Mouse (Mus musculus): ENCODE data around the gene Shroom1. TPM values are rescaled to one million over a fixed set of nuclear protein-coding genes. Genes with fewer than 3 reads are reported as not detected.

Shroom1 gene
- polyA plus RNA-seq, 1 experiment = 0.82 TPM

- H3K79me3 ChIP-seq (ENCODE audit: low read depth) = peaks cover 15% of the 10 kb centered on the region
- no peak for TF ChIP-seq MYOD1 (IDR thresholded peaks at IDR 0.05; ENCODE audit: control insufficient read depth, insufficient read length, low read depth)
- TF ChIP-seq CTCF (IDR thresholded peaks at IDR 0.05; ENCODE audit: control insufficient read depth, insufficient read depth, insufficient read length) = no peak
- TF ChIP-seq MAX (IDR thresholded peaks at IDR 0.05) = peak; percentile 37
- peak; percentile 62 for TF ChIP-seq CEBPB (IDR thresholded peaks at IDR 0.05; ENCODE audit: low read depth)
- peaks cover 24% of the 10 kb centered on the region for H3K36me3 ChIP-seq (ENCODE audit: control insufficient read depth, insufficient read depth)
- peaks cover 4% of the 10 kb centered on the region for H3K27me3 ChIP-seq (ENCODE audit: control insufficient read depth, insufficient read depth, insufficient read length)
- H3ac ChIP-seq (ENCODE audit: control insufficient read depth, insufficient read length, low read depth) = peak overlapping the region; percentile 99
- H3K4me3 ChIP-seq (ENCODE audit: insufficient read depth, poor library complexity, severe bottlenecking) = peak overlapping the region; percentile 92
- peaks cover 26% of the 10 kb centered on the region for H3K79me2 ChIP-seq (ENCODE audit: control insufficient read depth, insufficient read depth)
These were observed 26.7 kb upstream of the Shroom1 start for GRCm38 (mm10) chr11:53430300-53430669.

DNA sequence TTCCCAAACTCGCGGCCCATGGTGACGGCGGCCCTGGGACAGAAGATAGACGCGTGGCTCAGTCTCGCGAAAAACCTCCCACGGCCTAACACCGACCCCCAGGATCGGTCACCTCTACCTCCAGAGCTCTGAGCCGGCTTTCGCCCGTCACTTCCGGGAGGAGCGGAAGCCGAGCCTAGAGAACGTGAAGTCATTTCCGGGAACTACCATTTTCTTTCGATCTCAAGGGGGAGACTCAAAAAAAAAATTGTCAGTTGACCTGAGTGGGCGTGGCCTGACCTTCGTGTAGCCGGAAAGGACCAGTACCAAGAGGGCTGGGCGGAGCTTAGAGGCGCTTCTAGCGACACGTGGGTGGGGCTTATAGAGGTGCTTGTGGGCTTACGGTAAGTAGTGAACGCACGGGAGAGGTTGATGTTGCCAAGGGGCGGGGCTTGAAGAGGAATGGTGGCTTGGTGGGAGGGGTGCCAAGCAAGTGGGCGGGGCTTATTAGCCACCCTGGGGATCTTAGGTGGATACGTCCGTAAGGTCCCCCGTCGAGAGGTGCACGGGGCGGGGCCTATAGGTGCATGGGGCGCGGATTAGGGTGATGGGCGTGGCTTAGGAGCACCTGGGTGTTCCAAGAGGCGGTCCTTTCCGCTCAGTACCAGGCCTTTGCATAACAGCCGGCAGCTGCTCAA is 26.2 kb upstream of the Shroom1 start, which contains the start of the genes Uqcrq and Gdf9:
TSS of gene Uqcrq (minus strand) at position 162 of the 677 bp plus-strand sequence.
TSS of gene Gdf9 (plus strand) at position 354 of the 677 bp plus-strand sequence.
- peaks cover 24% of the 10 kb centered on the region for H3K36me3 ChIP-seq (ENCODE audit: control insufficient read depth, insufficient read depth)
- H3K79me3 ChIP-seq (ENCODE audit: low read depth) = peaks cover 15% of the 10 kb centered on the region
- H3K4me3 ChIP-seq (ENCODE audit: insufficient read depth, poor library complexity, severe bottlenecking) = peak within 1 kb of the TSS; percentile 92
- H3ac ChIP-seq (ENCODE audit: control insufficient read depth, insufficient read length, low read depth) = peak within 1 kb of the TSS; percentile 99
- TF ChIP-seq USF1 (IDR thresholded peaks at IDR 0.05; ENCODE audit: low read depth) (peak; percentile 62), MAX (IDR thresholded peaks at IDR 0.05) (peak; percentile 19), FOSL1 (IDR thresholded peaks at IDR 0.05; ENCODE audit: insufficient read depth, low read length, poor library complexity, severe bottlenecking) (no peak), MYOG (IDR thresholded peaks at IDR 0.05; ENCODE audit: control insufficient read depth, extremely low read depth, insufficient read length) (no peak)
- H3K79me2 ChIP-seq (ENCODE audit: control insufficient read depth, insufficient read depth) = peaks cover 26% of the 10 kb centered on the region
- H3K27me3 ChIP-seq (ENCODE audit: control insufficient read depth, insufficient read depth, insufficient read length) = peaks cover 5% of the 10 kb centered on the region

- no peak overlapping the region for H3ac ChIP-seq (ENCODE audit: control insufficient read depth, insufficient read length, low read depth)
- H3K4me3 ChIP-seq (ENCODE audit: insufficient read depth, poor library complexity, severe bottlenecking) = peak overlapping the region; percentile 92
- peaks cover 26% of the 10 kb centered on the region for H3K79me2 ChIP-seq (ENCODE audit: control insufficient read depth, insufficient read depth)
- peaks cover 24% of the 10 kb centered on the region for H3K36me3 ChIP-seq (ENCODE audit: control insufficient read depth, insufficient read depth)
- peaks cover 5% of the 10 kb centered on the region for H3K27me3 ChIP-seq (ENCODE audit: control insufficient read depth, insufficient read depth, insufficient read length)
- peaks cover 15% of the 10 kb centered on the region for H3K79me3 ChIP-seq (ENCODE audit: low read depth)
- TF ChIP-seq MYOG (IDR thresholded peaks at IDR 0.05; ENCODE audit: control insufficient read depth, extremely low read depth, insufficient read length) (no peak), MAX (IDR thresholded peaks at IDR 0.05) (no peak), CEBPB (IDR thresholded peaks at IDR 0.05; ENCODE audit: low read depth) (no peak), MYOD1 (IDR thresholded peaks at IDR 0.05; ENCODE audit: control insufficient read depth, insufficient read length, low read depth) (no peak), USF1 (IDR thresholded peaks at IDR 0.05; ENCODE audit: low read depth) (no peak), CTCF (IDR thresholded peaks at IDR 0.05; ENCODE audit: control insufficient read depth, insufficient read depth, insufficient read length) (no peak), FOSL1 (IDR thresholded peaks at IDR 0.05; ENCODE audit: insufficient read depth, low read length, poor library complexity, severe bottlenecking) (no peak)
These were observed 25.5 kb upstream of the Shroom1 start for GRCm38 (mm10) chr11:53431347-53432056.

DNA sequence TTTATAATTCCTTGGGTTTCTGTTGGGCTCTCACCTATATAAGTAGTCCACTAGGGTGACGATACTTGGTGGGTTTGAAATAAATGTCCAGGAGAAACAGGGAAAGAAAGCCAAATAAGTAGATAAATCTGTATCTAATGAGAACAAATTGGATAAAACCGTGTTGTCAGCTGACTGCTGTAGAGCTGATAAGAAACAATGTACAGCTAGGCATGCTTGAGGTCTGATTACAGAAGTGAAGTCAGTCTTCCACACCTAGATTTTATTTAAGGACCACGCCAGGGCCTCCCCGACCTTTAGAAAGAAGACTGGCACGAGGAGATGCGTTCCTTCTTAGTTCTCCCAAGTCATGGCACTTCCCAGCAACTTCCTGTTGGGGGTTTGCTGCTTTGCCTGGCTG is 23.9 kb upstream of the Shroom1 start:
- Histone ChIP-seq H3K27me3 (ENCODE audit: control insufficient read depth, insufficient read depth, insufficient read length) (peaks cover 16% of the 10 kb centered on the region), H3K79me3 (ENCODE audit: low read depth) (peaks cover 15% of the 10 kb centered on the region), H3ac (ENCODE audit: control insufficient read depth, insufficient read length, low read depth) (no peak overlapping the region), H3K79me2 (ENCODE audit: control insufficient read depth, insufficient read depth) (peaks cover 25% of the 10 kb centered on the region), H3K4me3 (ENCODE audit: insufficient read depth, poor library complexity, severe bottlenecking) (no peak overlapping the region), H3K36me3 (ENCODE audit: control insufficient read depth, insufficient read depth) (peaks cover 11% of the 10 kb centered on the region)
- no peak for TF ChIP-seq FOSL1 (IDR thresholded peaks at IDR 0.05; ENCODE audit: insufficient read depth, low read length, poor library complexity, severe bottlenecking)
- TF ChIP-seq MYOG (IDR thresholded peaks at IDR 0.05; ENCODE audit: control insufficient read depth, extremely low read depth, insufficient read length) = no peak
- no peak for TF ChIP-seq CTCF (IDR thresholded peaks at IDR 0.05; ENCODE audit: control insufficient read depth, insufficient read depth, insufficient read length)
- no peak for TF ChIP-seq CEBPB (IDR thresholded peaks at IDR 0.05; ENCODE audit: low read depth)
- TF ChIP-seq MAX (IDR thresholded peaks at IDR 0.05) = no peak
- no peak for TF ChIP-seq USF1 (IDR thresholded peaks at IDR 0.05; ENCODE audit: low read depth)
- TF ChIP-seq MYOD1 (IDR thresholded peaks at IDR 0.05; ENCODE audit: control insufficient read depth, insufficient read length, low read depth) = no peak

GRCm38 (mm10) chr11:53435504-53435903 is 21.5 kb upstream of the Shroom1 start:
- Histone ChIP-seq H3ac (ENCODE audit: control insufficient read depth, insufficient read length, low read depth) (no peak overlapping the region), H3K79me3 (ENCODE audit: low read depth) (no peaks in the 10 kb centered on the region), H3K36me3 (ENCODE audit: control insufficient read depth, insufficient read depth) (no peaks in the 10 kb centered on the region), H3K27me3 (ENCODE audit: control insufficient read depth, insufficient read depth, insufficient read length) (peaks cover 16% of the 10 kb centered on the region), H3K4me3 (ENCODE audit: insufficient read depth, poor library complexity, severe bottlenecking) (no peak overlapping the region), H3K79me2 (ENCODE audit: control insufficient read depth, insufficient read depth) (peaks cover under 1% of the 10 kb centered on the region)
- TF ChIP-seq MYOG (IDR thresholded peaks at IDR 0.05; ENCODE audit: control insufficient read depth, extremely low read depth, insufficient read length) = no peak
- no peak for TF ChIP-seq CEBPB (IDR thresholded peaks at IDR 0.05; ENCODE audit: low read depth)
- no peak for TF ChIP-seq MYOD1 (IDR thresholded peaks at IDR 0.05; ENCODE audit: control insufficient read depth, insufficient read length, low read depth)
- TF ChIP-seq MAX (IDR thresholded peaks at IDR 0.05) = no peak
